Mouse (Mus musculus): Measurements from ENCODE around the gene Ubxn11.
A peak's percentile ranks its signal among the peaks of the same experiment; 100 is the strongest.

Gene Ubxn11

GRCm38 (mm10) chr4:134101979-134102741 lies at the start of gene Ubxn11:
Gene Ubxn11, plus strand, starts transcription at chr4:134102570.
- DNase-seq (ENCODE audit: extremely low read depth, low read depth): peak; percentile 94

GRCm38 (mm10) chr4:134053538-134053937 lies 48.8 kb upstream of the Ubxn11 start, which contains the start of gene Zfp683:
Gene Zfp683, plus strand, starts transcription at chr4:134053838.
- DNase-seq (ENCODE audit: extremely low read depth, low read depth): no peak

GRCm38 (mm10) chr4:134058166-134058715 lies 44.1 kb upstream of the Ubxn11 start:
- no peak for DNase-seq (ENCODE audit: extremely low read depth, low read depth)

GRCm38 (mm10) chr4:134058908-134059307 lies 43.5 kb upstream of the Ubxn11 start:
- no peak for DNase-seq (ENCODE audit: extremely low read depth, low read depth)

GRCm38 (mm10) chr4:134060135-134060865 lies 42.1 kb upstream of the Ubxn11 start, which contains the start of gene Crybg2:
Gene Crybg2, plus strand, starts transcription at chr4:134060815.
- DNase-seq (ENCODE audit: extremely low read depth, low read depth): no peak

- DNase-seq (ENCODE audit: extremely low read depth, low read depth): peak; percentile 28
These were observed 41.1 kb upstream of the Ubxn11 start for GRCm38 (mm10) chr4:134061166-134061830.

GRCm38 (mm10) chr4:134061944-134062446 lies 40.4 kb upstream of the Ubxn11 start:
- DNase-seq (ENCODE audit: extremely low read depth, low read depth): peak; percentile 21

GRCm38 (mm10) chr4:134062561-134062960 lies 39.8 kb upstream of the Ubxn11 start:
- DNase-seq (ENCODE audit: extremely low read depth, low read depth): peak; percentile 6

GRCm38 (mm10) chr4:134065431-134066004 lies 36.9 kb upstream of the Ubxn11 start:
- no peak for DNase-seq (ENCODE audit: extremely low read depth, low read depth)

GRCm38 (mm10) chr4:134067383-134067782 lies 35.0 kb upstream of the Ubxn11 start:
- DNase-seq (ENCODE audit: extremely low read depth, low read depth): no peak

GRCm38 (mm10) chr4:134067833-134068544 lies 34.4 kb upstream of the Ubxn11 start:
- no peak for DNase-seq (ENCODE audit: extremely low read depth, low read depth)

- no peak for DNase-seq (ENCODE audit: extremely low read depth, low read depth)
These were observed 33.4 kb upstream of the Ubxn11 start for GRCm38 (mm10) chr4:134068793-134069580.

- DNase-seq (ENCODE audit: extremely low read depth, low read depth): no peak
These were observed 23.7 kb upstream of the Ubxn11 start for GRCm38 (mm10) chr4:134078694-134079093.

- no peak for DNase-seq (ENCODE audit: extremely low read depth, low read depth)
These were observed 21.7 kb upstream of the Ubxn11 start for GRCm38 (mm10) chr4:134080674-134081073.

- DNase-seq (ENCODE audit: extremely low read depth, low read depth): peak; percentile 75
These were observed 20.5 kb upstream of the Ubxn11 start for GRCm38 (mm10) chr4:134081730-134082386.

- no peak for DNase-seq (ENCODE audit: extremely low read depth, low read depth)
These were observed 19.9 kb upstream of the Ubxn11 start for GRCm38 (mm10) chr4:134082460-134082859.

- DNase-seq (ENCODE audit: extremely low read depth, low read depth): no peak
These were observed 17.4 kb upstream of the Ubxn11 start for GRCm38 (mm10) chr4:134084999-134085398.

- no peak for DNase-seq (ENCODE audit: extremely low read depth, low read depth)
These were observed 15.0 kb upstream of the Ubxn11 start for GRCm38 (mm10) chr4:134087412-134087811.

GRCm38 (mm10) chr4:134089029-134089428 lies 13.3 kb upstream of the Ubxn11 start:
- no peak for DNase-seq (ENCODE audit: extremely low read depth, low read depth)
